Mouse (Mus musculus) G1E (cell line): ENCODE measurements at regions not wholly inside any gene's neighbourhood (a gene's known extent, or its start where the extent isn't known, plus 50 kb on each side); places are given as distances from the start of the nearest gene placed in this dataset.

ENCODE experiments used
- ATAC-seq: 2 replicates; pipeline ENCODE4 v1.8.0; 2016; ENCODE audit warnings: mild to moderate bottlenecking; ENCODE audit not compliant: insufficient number of reproducible peaks, poor library complexity, low FRiP score, severe bottlenecking; ENCODE audit errors: extremely low read depth
- DNase-seq: peaks from one replicate; pipeline ENCODE4 v3.0.0; 2012; ENCODE audit warnings: low spot score
- H3K27me3 ChIP-seq: 2 replicates; pipeline ENCODE4 v1.6.1; 2012; ENCODE audit warnings: mild to moderate bottlenecking, low read length, inconsistent platforms; ENCODE audit not compliant: insufficient read depth
- H3K36me3 ChIP-seq: replicated peaks from 2 replicates; pipeline ENCODE3; 2012; ENCODE audit warnings: mild to moderate bottlenecking, inconsistent platforms
- H3K4me1 ChIP-seq: 2 replicates; pipeline ENCODE4 v1.6.1; 2012; ENCODE audit warnings: low read depth, low read length, inconsistent platforms, mixed read lengths; ENCODE audit not compliant: insufficient read depth
- H3K4me3 ChIP-seq: 2 replicates; pipeline ENCODE4 v1.5.1; 2012; ENCODE audit warnings: low read depth, mild to moderate bottlenecking, inconsistent platforms, low read length, moderate library complexity, mixed read lengths
- H3K9me3 ChIP-seq: replicated peaks from 2 replicates; pipeline ENCODE4 v1.6.1; 2012; ENCODE audit warnings: inconsistent platforms
- CTCF ChIP-seq: IDR thresholded peaks from 2 replicates; pipeline ENCODE4 v1.5.1; 2012; ENCODE audit warnings: low read depth, low read length, inconsistent platforms, mixed read lengths
- GATA1 ChIP-seq: IDR thresholded peaks from 2 replicates; pipeline ENCODE4 v1.6.1; 2012; ENCODE audit warnings: borderline replicate concordance, low read length, inconsistent platforms, mixed read lengths
- GATA2 ChIP-seq: IDR thresholded peaks from 2 replicates; pipeline ENCODE4 v1.6.1; 2012; ENCODE audit warnings: low read depth, low read length, inconsistent platforms, borderline replicate concordance
- POLR2AphosphoS5 ChIP-seq: IDR thresholded peaks from 2 replicates; pipeline ENCODE4 v1.6.1; 2012; ENCODE audit warnings: low read depth, low read length, inconsistent platforms; ENCODE audit not compliant: insufficient replicate concordance
- TAL1 ChIP-seq: conservative IDR thresholded peaks from 2 replicates; pipeline ENCODE4 v1.6.1; 2012; ENCODE audit warnings: low read depth, low read length, inconsistent platforms, mixed read lengths

DNA sequence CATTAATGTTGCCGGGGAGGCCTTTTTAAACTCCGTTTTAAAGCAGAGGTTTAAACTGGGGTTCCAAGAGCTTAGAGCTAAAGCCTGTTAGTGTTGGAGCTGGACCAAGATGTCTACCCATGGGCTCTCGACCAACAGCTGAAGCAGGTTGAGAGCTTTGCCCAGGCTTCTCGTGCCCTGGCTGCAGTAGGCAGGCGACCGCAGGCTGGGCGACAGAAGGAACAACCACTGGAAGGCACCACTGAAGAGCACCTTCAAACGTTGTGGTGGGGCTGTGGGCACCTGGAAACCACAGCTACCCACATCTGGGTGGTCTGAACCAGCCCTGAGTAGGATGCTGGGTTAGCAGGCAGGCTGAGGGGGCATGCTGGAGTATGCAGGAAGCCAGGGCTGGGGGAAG lies 141.7 kb upstream of the 1600014C23Rik start:
- no peak for ATAC-seq
- H3K36me3 ChIP-seq: no peaks in the 10 kb centered on the region
- peaks cover 4% of the 10 kb centered on the region for H3K9me3 ChIP-seq
- TF ChIP-seq GATA2: no peak
- no peak for TF ChIP-seq POLR2AphosphoS5
- TF ChIP-seq TAL1: no peak
- TF ChIP-seq CTCF: no peak
- TF ChIP-seq GATA1: no peak
- H3K27me3 ChIP-seq: peaks cover 8% of the 10 kb centered on the region
- H3K4me3 ChIP-seq: no peak overlapping the region
- no peak for DNase-seq
- H3K4me1 ChIP-seq: no peaks in the 10 kb centered on the region

DNA sequence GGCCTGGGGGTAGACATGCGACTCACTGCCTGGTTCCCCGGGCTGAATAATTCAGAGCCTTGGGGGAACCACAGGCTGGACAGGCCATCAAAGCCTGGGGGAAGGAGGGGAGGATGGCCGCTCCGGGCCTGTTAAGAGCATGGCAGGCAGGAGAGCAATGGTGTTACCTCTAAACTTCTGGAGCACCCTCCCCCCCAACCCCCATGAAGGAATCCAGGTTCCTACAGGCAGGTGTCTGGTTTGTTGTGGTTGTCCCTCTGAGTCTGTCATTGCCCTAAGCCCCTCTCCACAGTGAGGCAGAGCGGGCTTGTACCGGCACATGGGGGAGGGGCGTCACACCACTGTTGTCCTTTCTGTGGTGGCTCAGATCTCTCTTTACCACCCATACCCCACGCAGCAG lies 140.4 kb upstream of the 1600014C23Rik start:
- no peaks in the 10 kb centered on the region for H3K36me3 ChIP-seq
- H3K4me3 ChIP-seq: no peak overlapping the region
- H3K9me3 ChIP-seq: peaks cover 11% of the 10 kb centered on the region
- TF ChIP-seq CTCF (no peak), TAL1 (no peak)
- peaks cover 13% of the 10 kb centered on the region for H3K27me3 ChIP-seq
- ATAC-seq (no peak), DNase-seq (no peak)
- no peaks in the 10 kb centered on the region for H3K4me1 ChIP-seq

DNA sequence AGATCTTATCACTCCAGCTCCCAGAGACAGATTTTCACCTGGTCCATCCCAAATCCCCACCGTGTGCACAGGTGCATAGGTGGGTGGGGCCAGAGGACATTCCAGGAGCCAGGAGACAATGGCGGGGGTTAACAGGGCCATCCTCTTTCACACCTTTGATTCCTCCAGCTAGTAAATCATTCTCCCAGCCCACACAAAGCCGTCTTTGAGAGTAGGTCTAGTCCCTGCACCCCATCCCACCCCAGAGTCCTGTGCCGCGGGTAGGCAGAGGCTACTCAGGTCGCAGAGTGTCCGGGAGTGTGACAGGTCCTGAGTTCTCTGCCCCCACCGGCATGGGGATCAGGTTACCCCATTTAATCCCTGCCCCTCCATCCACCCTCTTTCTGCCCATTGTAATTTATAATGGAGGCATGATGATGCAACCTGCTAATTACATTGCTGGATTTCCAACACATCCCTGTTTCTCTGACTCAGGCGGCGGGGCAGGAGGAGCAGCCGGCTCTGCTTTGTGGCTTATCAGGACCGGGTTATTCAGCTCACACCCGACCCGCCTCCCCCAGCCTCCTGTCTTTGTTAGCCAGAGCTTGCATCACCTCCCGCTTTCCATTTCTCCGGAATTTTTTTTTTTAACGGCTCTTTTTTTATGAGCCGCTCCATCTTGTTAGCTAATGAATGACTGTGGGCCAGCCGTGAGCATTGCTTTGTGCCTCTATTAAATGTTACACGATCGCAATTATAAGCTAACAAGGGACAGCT lies 139.7 kb upstream of the 1600014C23Rik start:
- no peaks in the 10 kb centered on the region for H3K36me3 ChIP-seq
- ATAC-seq (no peak), DNase-seq (no peak)
- H3K4me3 ChIP-seq: no peak overlapping the region
- H3K4me1 ChIP-seq: no peaks in the 10 kb centered on the region
- H3K9me3 ChIP-seq: peaks cover 10% of the 10 kb centered on the region
- TF ChIP-seq GATA1 (no peak), GATA2 (no peak), TAL1 (no peak), CTCF (no peak), POLR2AphosphoS5 (no peak)
- H3K27me3 ChIP-seq: peaks cover 13% of the 10 kb centered on the region

DNA sequence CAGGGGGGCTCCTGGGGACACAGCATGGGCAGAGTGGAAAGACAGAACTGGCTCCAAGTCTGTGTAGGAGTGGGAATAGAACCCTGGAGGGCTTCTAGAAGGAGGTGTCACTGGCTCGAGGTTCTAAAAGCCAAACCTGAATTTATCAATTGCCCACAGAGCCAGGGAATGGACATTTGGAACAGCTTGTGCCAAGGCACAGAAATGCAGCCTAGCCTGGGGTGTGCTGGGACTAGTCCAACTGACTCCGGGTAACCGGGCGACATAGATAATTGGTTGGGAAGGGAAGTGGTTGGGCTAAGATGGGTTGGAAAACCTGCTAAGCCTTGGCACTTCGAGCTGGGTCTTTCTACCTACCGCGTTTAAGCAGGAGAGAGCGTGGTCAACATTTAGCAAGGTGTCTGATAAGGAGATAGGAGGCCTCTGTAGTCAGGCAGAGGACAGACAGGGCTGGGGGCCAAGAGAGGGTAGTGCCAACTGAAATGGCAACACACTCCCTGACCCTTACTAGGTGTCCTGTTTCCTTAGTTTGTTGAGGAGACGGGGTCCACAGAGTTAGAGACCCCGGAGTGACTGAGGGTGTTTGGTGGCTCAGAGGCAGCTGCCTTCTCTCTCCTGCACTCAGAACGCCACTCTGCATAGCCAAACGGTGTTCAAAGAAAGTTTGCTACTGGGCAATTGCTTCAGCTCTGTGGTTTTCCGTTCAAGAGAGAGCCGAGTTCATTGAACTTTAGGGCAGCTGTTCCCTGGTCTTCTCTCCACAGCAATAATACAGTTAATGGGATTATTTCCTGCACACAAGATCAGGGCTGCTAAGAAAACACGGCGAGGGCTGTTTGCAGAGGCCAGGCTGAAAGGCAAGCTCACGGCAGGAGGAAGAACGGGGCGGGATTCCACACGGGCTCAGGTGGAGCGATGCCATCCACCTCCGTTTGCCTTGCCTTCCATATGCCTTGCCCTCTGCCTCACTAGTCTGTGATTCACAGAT lies 138.3 kb upstream of the 1600014C23Rik start:
- Histone ChIP-seq H3K36me3 (no peaks in the 10 kb centered on the region), H3K4me3 (no peak overlapping the region), H3K27me3 (peaks cover 16% of the 10 kb centered on the region), H3K4me1 (no peaks in the 10 kb centered on the region), H3K9me3 (peaks cover 9% of the 10 kb centered on the region)
- TF ChIP-seq GATA2 (no peak), CTCF (no peak), TAL1 (no peak), GATA1 (no peak), POLR2AphosphoS5 (no peak)
- DNase-seq (no peak), ATAC-seq (no peak)

DNA sequence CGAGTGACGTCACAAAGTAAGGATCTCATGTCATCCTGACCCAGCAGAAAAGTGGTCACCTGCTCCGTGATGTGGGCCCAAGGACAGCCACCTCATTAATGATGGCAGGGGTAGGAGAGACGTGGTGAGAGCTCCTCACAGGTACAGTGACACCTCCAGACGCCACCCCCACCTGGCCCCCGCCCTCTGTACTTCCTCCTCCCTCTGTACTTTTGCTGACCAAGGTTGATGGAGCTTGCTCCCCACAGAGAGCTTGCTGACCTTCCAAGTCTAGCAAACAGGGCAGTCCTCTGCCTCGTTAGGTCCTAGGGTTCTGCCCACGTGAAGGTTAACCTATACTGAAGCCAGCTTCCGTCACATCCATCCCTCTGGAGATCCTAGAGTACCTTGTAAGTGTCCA lies 137.4 kb upstream of the 1600014C23Rik start:
- DNase-seq (no peak), ATAC-seq (no peak)
- peaks cover 9% of the 10 kb centered on the region for H3K9me3 ChIP-seq
- H3K4me3 ChIP-seq: no peak overlapping the region
- no peaks in the 10 kb centered on the region for H3K4me1 ChIP-seq
- TF ChIP-seq CTCF (no peak), POLR2AphosphoS5 (no peak), GATA1 (no peak), TAL1 (no peak), GATA2 (no peak)
- H3K36me3 ChIP-seq: no peaks in the 10 kb centered on the region
- peaks cover 14% of the 10 kb centered on the region; the same call in 1 of the 2 replicates for H3K27me3 ChIP-seq

DNA sequence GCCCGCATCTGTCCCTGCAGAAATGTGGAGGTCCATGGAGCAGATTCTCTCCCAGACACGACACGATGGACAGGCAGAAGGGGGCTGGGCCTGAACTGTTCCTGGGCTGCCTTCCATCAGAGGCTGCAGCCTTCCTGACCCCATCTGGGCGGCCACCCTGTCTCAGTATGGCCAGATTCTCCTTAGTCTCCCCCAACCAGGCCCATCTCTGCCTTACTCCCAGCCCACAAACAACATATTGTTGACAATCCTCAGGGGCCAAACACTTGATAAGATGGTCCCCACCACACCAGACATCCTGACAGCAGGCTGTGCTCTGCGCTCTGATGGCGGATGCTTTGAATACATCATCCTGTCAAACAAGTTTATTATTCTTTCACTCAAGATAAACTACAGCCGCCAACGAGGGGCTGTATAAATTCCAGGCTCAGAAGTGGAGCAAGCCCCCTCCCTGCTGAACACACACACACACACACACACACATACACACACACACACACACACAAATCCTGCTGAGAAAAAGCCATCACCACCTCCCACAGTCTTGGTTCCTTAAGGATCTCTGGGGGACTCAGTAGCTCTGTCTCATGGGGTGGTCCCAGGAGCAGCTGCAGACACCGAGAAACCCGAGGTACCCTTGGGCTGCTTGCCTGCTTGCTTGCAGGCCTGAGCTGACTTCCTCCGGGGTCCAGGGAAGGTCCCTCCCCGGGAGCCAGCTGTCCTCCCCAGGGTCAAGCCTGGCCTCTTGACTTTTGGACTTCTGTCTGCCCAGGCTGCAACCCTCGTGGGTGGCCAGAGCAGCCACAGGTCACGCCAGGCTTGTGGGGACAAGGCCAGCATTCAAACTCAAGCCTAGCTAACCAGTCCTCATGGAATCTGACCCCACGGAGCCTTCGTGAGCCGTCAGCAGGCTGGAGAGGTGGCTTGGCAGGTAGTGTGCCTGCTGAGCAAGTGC lies 135.6 kb upstream of the 1600014C23Rik start:
- no peak for TF ChIP-seq POLR2AphosphoS5
- TF ChIP-seq CTCF: no peak
- no peak for TF ChIP-seq TAL1
- no peak for TF ChIP-seq GATA1
- TF ChIP-seq GATA2: no peak
- H3K36me3 ChIP-seq: no peaks in the 10 kb centered on the region
- no peaks in the 10 kb centered on the region for H3K4me1 ChIP-seq
- H3K9me3 ChIP-seq: peaks cover 9% of the 10 kb centered on the region
- no peak overlapping the region for H3K4me3 ChIP-seq
- ATAC-seq (no peak), DNase-seq (no peak)
- peaks cover 14% of the 10 kb centered on the region; the same call in 1 of the 2 replicates for H3K27me3 ChIP-seq
